Mouse (Mus musculus) small intestine, adult 2 months (tissue): ENCODE measurements around the gene Cmtr2. TPM values are rescaled to one million over a fixed set of nuclear protein-coding genes. Genes with fewer than 3 reads are reported as not detected.

Source experiments
- H3K27ac ChIP-seq: fragments of 200-500 bp; 2 replicates; pipeline ENCODE4 v1.5.1; 2012; ENCODE audit warnings: low read depth, low read length, control low read depth, inconsistent platforms; ENCODE audit not compliant: insufficient read depth
- H3K27me3 ChIP-seq: fragments of 200-500 bp; 2 replicates; pipeline ENCODE4 v1.6.1; 2012; ENCODE audit warnings: mild to moderate bottlenecking, moderate library complexity, low read length, inconsistent platforms; ENCODE audit not compliant: control insufficient read depth, insufficient read depth
- H3K36me3 ChIP-seq: fragments of 200-500 bp; 2 replicates; pipeline ENCODE4 v1.6.1; 2012; ENCODE audit warnings: mild to moderate bottlenecking, low read length, control low read depth, inconsistent platforms; ENCODE audit not compliant: control insufficient read depth, insufficient read depth
- H3K4me1 ChIP-seq: fragments of 200-500 bp; 2 replicates; pipeline ENCODE4 v1.6.1; 2012; ENCODE audit warnings: low read length, inconsistent platforms, mixed read lengths; ENCODE audit not compliant: control insufficient read depth, insufficient read depth, insufficient read length
- H3K4me3 ChIP-seq: fragments of 200-500 bp; 2 replicates; pipeline ENCODE4 v1.5.1; 2012; ENCODE audit warnings: low read depth, mild to moderate bottlenecking, control low read depth, inconsistent platforms, low read length, moderate library complexity
- CTCF ChIP-seq: fragments of 200-500 bp; IDR thresholded peaks from 2 replicates; pipeline ENCODE4 v1.5.1; 2012; ENCODE audit warnings: low read depth, mild to moderate bottlenecking, control low read depth, inconsistent platforms, low read length, moderate library complexity, mixed read lengths; ENCODE audit not compliant: insufficient replicate concordance, insufficient read length; ENCODE audit errors: extremely low read depth
- POLR2A ChIP-seq: fragments of 200-500 bp; IDR thresholded peaks from 2 replicates; pipeline ENCODE4 v1.6.1; 2012; ENCODE audit warnings: low read depth, mild to moderate bottlenecking, control low read depth, inconsistent platforms, low read length, moderate library complexity
- WGBS: fragments of 180-500 bp; shearing (Covaris S2); methylation state at CpG from one replicate; pipeline ENCODE4 v1.1.7; 2018; 5-methylcytosine and 5-hydroxymethylcytosine counted together
- polyA plus RNA-seq: library from polyadenylated mRNA; depleted of rRNA; stranded (reverse); fragments of >200 nt; gene quantifications from 2 replicates; pipeline ENCODE4 v1.2.3, GENCODE M21; 2012

The Cmtr2 gene
- polyA plus RNA-seq, 1 experiment: 1.2 TPM

DNA sequence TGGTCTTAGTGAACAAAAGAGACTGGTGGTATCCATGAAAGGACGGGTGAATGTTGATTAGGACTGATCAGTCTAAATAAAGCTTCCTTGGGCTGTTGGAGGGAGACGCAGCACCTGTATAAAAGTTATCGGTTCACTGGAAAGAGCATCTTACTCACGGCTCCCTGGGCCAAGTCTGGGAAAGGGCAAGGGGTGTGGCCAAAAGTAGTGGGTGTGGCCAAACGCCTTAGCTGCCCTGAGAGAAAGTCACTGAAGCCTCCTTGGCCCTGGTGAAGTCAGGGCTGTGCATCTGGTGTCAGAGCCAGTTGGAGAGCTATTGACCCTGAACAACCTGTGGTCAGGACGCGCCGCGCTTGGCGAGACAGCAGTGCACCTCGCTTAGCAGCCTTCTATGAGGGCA is 31.7 kb upstream of the Cmtr2 start:
- no peak for TF ChIP-seq POLR2A
- no peaks in the 10 kb centered on the region for H3K27me3 ChIP-seq
- H3K36me3 ChIP-seq: no peaks in the 10 kb centered on the region
- WGBS: 22% methylated on average over 11 of the region's 11 CpGs
- H3K4me3 ChIP-seq: no peak overlapping the region
- H3K27ac ChIP-seq: no peak overlapping the region
- no peaks in the 10 kb centered on the region for H3K4me1 ChIP-seq

DNA sequence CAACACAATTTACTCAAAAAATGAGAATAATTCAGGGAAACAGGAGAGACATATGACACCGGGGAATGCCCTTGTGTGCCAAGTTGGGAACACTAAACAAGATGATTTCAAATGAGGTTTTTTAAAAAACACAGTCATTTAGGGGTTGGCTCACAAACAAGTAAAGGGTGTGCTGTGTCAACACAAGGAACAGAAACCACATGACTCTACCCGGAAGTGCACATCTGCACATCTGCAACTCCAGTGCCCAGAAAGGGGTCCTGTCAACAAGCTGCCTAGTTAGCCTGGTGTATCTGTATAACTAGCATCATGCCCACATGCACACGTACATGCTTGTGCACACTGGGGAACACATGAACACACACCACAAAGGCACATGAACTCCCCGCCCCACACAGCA is 29.9 kb upstream of the Cmtr2 start:
- Histone ChIP-seq H3K36me3 (no peaks in the 10 kb centered on the region), H3K4me3 (no peak overlapping the region), H3K27me3 (no peaks in the 10 kb centered on the region), H3K27ac (no peak overlapping the region), H3K4me1 (no peaks in the 10 kb centered on the region)
- 68% methylated on average over 4 of the region's 4 CpGs for WGBS
- TF ChIP-seq POLR2A (no peak), CTCF (no peak)

DNA sequence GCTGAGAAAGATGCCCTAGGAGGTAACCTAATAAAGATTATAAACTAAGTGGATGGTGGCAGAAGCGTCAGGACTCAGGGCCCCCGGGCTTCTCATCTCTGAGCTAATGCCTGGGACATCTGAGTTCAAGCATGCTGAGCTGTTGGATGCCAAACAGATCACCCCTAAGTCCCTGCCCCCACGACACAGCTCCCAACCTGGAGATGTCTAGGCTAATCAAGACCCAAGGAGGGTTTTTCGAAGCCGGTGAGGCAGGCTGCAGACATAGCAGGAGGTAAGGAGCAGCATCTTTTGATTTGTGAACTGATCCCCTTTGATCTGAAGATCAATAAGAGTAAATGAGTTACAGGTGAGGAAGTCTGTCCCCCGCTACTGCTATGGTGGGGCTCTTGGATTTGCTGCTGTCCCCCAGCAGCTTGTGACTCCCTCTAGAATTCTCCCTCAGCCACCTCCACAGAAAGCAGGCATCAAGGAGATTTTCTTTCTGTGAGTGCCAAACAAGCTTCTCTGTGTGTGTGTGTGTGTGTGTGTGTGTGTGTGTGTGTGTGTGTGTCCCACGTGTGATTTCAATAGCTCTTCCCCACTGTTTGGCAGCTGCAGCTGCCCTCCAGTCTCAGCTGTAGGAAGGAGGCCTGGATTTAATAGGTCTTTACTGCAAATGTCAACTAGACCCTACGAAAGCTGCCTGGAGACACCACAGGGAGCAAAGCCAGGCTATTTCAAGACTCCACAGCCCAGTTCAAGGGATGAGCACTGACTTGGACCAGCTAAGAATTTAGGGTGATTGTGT is 26.3 kb upstream of the Cmtr2 start:
- Histone ChIP-seq H3K36me3 (no peaks in the 10 kb centered on the region), H3K4me3 (no peak overlapping the region), H3K4me1 (no peaks in the 10 kb centered on the region), H3K27me3 (no peaks in the 10 kb centered on the region), H3K27ac (no peak overlapping the region)
- TF ChIP-seq CTCF: no peak
- no peak for TF ChIP-seq POLR2A
- WGBS: 14% methylated on average over 8 of the region's 8 CpGs

DNA sequence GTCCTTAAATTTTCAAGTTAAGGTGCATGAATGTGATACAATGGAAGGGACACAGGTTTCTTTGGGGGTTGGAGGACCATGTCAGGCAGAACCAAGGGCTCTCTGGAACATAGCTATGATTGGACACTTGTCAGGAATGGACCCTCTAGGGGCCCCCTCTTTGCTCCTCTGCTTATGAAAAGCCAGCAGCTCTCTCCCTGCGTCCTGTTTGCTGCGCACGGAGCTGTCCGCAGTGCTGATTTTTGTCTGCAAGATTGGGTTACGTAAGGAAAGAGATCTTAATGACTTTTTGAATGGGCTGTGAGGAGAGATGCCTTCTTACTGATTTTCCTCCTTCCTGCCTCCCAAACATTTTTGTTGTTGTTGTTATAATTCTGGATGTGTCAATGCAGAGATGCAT is 18.8 kb upstream of the Cmtr2 start:
- WGBS: 6% methylated on average over 5 of the region's 5 CpGs
- TF ChIP-seq CTCF (no peak), POLR2A (no peak)
- H3K27me3 ChIP-seq: no peaks in the 10 kb centered on the region
- no peak overlapping the region for H3K27ac ChIP-seq
- no peaks in the 10 kb centered on the region for H3K36me3 ChIP-seq
- H3K4me3 ChIP-seq: no peak overlapping the region
- no peaks in the 10 kb centered on the region for H3K4me1 ChIP-seq

DNA sequence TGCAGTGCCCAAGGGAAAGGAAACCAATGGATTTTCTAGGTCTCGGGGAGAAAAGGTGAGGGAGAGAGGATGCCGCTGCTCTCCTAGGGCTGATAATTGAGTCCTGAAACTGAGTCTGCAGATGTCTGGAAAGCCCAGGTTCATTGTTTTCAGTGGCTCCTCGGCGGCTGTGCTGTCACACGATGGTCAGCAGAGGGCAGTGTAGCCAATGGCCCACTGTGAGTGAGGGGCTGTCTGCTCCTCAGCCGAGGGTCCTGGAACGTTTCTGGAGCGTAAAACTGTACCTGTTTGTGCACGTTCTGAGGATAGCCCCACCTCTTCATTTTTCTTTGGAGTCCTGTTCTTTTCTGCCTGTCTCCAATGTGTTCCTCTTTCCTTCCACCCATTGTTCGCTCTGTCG is 13.7 kb upstream of the Cmtr2 start:
- TF ChIP-seq CTCF (peak; percentile 42; the same call in 1 of the 2 replicates), POLR2A (no peak)
- no peaks in the 10 kb centered on the region for H3K4me1 ChIP-seq
- H3K27me3 ChIP-seq: no peaks in the 10 kb centered on the region
- WGBS: 32% methylated on average over 11 of the region's 11 CpGs
- H3K4me3 ChIP-seq: no peak overlapping the region
- H3K27ac ChIP-seq: no peak overlapping the region
- no peaks in the 10 kb centered on the region for H3K36me3 ChIP-seq

DNA sequence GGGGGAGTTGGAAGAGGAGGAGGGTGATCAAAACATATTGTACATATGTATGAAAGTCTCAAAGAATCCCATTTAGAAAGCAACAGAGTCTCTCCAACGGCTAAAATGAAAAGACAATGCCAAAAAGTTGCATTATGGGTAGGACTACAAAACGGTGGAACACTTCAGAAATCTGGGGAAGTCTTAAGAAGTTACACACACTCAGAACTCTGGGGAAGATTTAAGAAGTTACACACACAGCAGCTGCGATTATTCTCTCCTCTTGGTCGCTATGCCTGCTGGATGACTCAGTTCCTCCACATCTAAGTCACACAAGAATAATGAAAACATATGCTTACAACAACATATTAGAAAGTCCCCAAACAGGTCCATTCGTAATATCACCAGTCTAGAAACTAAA is 788 bp downstream of the Cmtr2 start:
- Histone ChIP-seq H3K4me1 (no peaks in the 10 kb centered on the region), H3K27me3 (no peaks in the 10 kb centered on the region), H3K36me3 (peaks cover 3% of the 10 kb centered on the region), H3K4me3 (no peak overlapping the region), H3K27ac (no peak overlapping the region)
- 72% methylated on average over 5 of the region's 5 CpGs for WGBS
- TF ChIP-seq CTCF: no peak

DNA sequence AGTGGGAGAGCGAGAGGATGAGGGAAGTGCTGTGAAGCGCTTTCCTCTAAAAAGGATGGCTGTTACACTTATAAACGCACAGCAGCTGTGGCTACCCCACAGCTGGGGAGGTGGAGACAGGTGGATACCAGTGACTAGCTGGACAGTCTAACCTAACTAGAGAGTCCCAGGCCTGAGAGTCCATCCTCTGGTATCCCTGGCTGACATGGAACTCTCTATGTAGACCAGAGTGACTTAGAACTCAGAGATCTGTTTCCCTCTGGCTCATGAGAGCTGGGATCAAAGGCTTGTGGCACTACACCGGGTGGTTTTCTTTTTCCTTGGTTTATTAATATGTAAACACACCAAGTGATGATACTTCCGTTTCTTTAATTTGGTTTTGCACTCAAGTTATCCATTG is 1.7 kb downstream of the Cmtr2 start:
- Histone ChIP-seq H3K36me3 (peaks cover 10% of the 10 kb centered on the region), H3K27ac (no peak overlapping the region), H3K4me3 (peak overlapping the region; percentile 93), H3K4me1 (no peaks in the 10 kb centered on the region), H3K27me3 (no peaks in the 10 kb centered on the region)
- TF ChIP-seq POLR2A (no peak), CTCF (no peak)
- WGBS: 31% methylated on average over 5 of the region's 5 CpGs
